Mouse (Mus musculus) embryo, embryonic 10.5 days (tissue): ENCODE measurements around the gene Cd247.

ENCODE experiments used
- DNase-seq: peaks from one replicate; pipeline ENCODE4 v3.0.0-alpha.2; 2015; ENCODE audit warnings: low spot score

Gene Cd247

GRCm38 (mm10) chr1:165775518-165776294 lies 12.8 kb upstream of the Cd247 start:
- peak; percentile 89 for DNase-seq

- DNase-seq, result peak; percentile 84
These were observed 8.4 kb upstream of the Cd247 start for GRCm38 (mm10) chr1:165779954-165780585.

GRCm38 (mm10) chr1:165780586-165781111 lies 7.8 kb upstream of the Cd247 start:
- DNase-seq, result peak; percentile 76

- no peak for DNase-seq
These were observed 7.1 kb upstream of the Cd247 start for GRCm38 (mm10) chr1:165781426-165781825.

- DNase-seq, result no peak
These were observed 6.6 kb upstream of the Cd247 start for GRCm38 (mm10) chr1:165781911-165782310.

GRCm38 (mm10) chr1:165786296-165786695 lies 2.2 kb upstream of the Cd247 start:
- peak; percentile 75 for DNase-seq

GRCm38 (mm10) chr1:165789066-165789660 lies 682 bp downstream of the Cd247 start:
- DNase-seq, result no peak

- no peak for DNase-seq
These were observed 1.5 kb downstream of the Cd247 start for GRCm38 (mm10) chr1:165789963-165790362.

- DNase-seq, result no peak
These were observed 2.2 kb downstream of the Cd247 start for GRCm38 (mm10) chr1:165790461-165791210.

- no peak for DNase-seq
These were observed 2.9 kb downstream of the Cd247 start for GRCm38 (mm10) chr1:165791411-165791810.

GRCm38 (mm10) chr1:165801709-165802310 lies 13.3 kb downstream of the Cd247 start:
- DNase-seq, result no peak

GRCm38 (mm10) chr1:165803107-165803506 lies 14.6 kb downstream of the Cd247 start:
- DNase-seq, result no peak

- no peak for DNase-seq
These were observed 15.7 kb downstream of the Cd247 start for GRCm38 (mm10) chr1:165804133-165804532.

GRCm38 (mm10) chr1:165810633-165811032 lies 22.2 kb downstream of the Cd247 start:
- DNase-seq, result no peak

- DNase-seq, result no peak
These were observed 22.7 kb downstream of the Cd247 start for GRCm38 (mm10) chr1:165811170-165811569.

- DNase-seq, result no peak
These were observed 24.3 kb downstream of the Cd247 start for GRCm38 (mm10) chr1:165812775-165813174.

- DNase-seq, result peak; percentile 82
These were observed 25.6 kb downstream of the Cd247 start for GRCm38 (mm10) chr1:165814116-165814515.

- DNase-seq, result peak; percentile 68
These were observed 26.2 kb downstream of the Cd247 start for GRCm38 (mm10) chr1:165814521-165815278.

- DNase-seq, result no peak
These were observed 27.9 kb downstream of the Cd247 start for GRCm38 (mm10) chr1:165816391-165816790.

- no peak for DNase-seq
These were observed 28.8 kb downstream of the Cd247 start for GRCm38 (mm10) chr1:165817264-165817663.
